Mouse (Mus musculus) hematopoietic stem cell, adult 5-6 weeks (primary cell): ENCODE measurements around the gene Npl. TPM values are rescaled to one million over a fixed set of nuclear protein-coding genes. Genes with fewer than 3 reads are reported as not detected.

ENCODE experiments used
- ATAC-seq, 2 experiments: fragments of 125-278 bp in 1 of 2; replicated peaks in 1 of 2; 2 replicates each; pipeline ENCODE4 v1.8.0; 2016 to 2017; ENCODE audit warnings: inconsistent platforms in 2 of 2, mild to moderate bottlenecking in 2 of 2, moderate number of reproducible peaks in 2 of 2, low read depth in 1 of 2, moderate TSS enrichment in 1 of 2; ENCODE audit not compliant: low FRiP score in 2 of 2, poor library complexity in 2 of 2, severe bottlenecking in 2 of 2, insufficient read depth in 1 of 2, low TSS enrichment in 1 of 2
- total RNA-seq: library from RNA; stranded (forward); fragments of 172-1452, 232-1000 nt; gene quantifications from 2 replicates; pipeline ENCODE4 v1.2.3, GENCODE M21; 2017

The Npl gene
- total RNA-seq, 1 experiment from 2014 or later, result 17.2 TPM

DNA sequence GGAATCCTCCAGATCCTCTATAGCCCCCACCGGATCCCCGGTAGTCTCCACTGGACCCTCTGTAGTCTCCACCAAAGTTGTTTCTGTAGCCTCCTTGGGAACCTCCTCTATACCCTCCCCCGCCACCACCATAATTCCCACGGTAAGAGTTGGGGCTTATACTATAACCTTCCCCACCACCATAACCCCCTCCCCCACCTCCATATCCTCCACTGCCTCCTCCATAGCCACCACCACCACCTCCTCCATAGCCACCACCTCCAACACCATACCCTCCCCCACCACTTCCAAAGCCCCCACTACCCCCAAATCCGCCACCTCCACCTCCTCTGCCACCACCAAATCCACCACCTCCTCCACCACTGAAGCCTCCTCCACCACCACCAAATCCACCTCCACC, 93.7 kb downstream of the Npl start:
- ATAC-seq, result no peak

DNA sequence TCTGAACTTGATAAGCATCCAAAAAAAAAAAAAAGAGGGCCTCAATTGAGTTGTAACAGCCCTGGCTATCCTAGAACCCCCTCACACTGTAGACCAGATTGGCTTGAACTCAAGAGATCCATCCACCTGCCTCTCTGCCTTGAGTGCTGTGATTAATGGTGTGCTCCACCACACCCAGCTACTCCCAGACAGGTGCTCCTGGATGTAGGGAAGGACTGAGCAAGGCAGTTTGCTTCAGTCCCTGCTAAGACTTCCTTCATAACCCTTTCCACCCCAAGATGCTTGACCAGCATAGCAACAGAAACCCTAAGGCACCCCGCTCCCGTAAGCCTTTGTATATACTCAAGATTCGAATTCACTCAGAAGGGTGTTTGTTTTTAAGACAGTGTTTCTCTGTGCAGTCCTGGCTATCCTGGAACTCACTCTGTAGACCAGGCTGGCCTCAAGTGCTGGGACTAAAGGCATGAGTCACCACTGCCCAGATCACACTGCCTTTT, 96.7 kb downstream of the Npl start:
- ATAC-seq, result no peak

Other genes starting within 250 kb of the Npl start
- 5.3 and 5.5 TPM in 2 replicates for gene Lamc1, start 217.3 kb downstream of the Npl start, total RNA-seq
- 3.0 TPM in 1 of 2 replicates, not detected in the other for gene Shcbp1l, start 124.9 kb downstream of the Npl start, total RNA-seq
- gene Dhx9, start 62.4 kb downstream of the Npl start, total RNA-seq, result 163 and 235 TPM in 2 replicates
- gene Rgs8, start 103.0 kb upstream of the Npl start, total RNA-seq, result 0.44 and 3.6 TPM in 2 replicates
- 0.45 TPM in 1 of 2 replicates, not detected in the other for gene Rgs16, start 190.3 kb upstream of the Npl start, total RNA-seq
- 76.4 and 117 TPM in 2 replicates for gene Rnasel, start 199.4 kb upstream of the Npl start, total RNA-seq